Mouse (Mus musculus) neural tube, embryonic 10.5 days (tissue): ENCODE measurements around the gene Ggn.
A peak's percentile ranks its signal among the peaks of the same experiment; 100 is the strongest.
"Not testable (repeated sequence)": the region's sequence is repeated elsewhere in the genome, so short reads cannot be mapped to it uniquely, and the experiment has no call there.

Source experiments
- DNase-seq: peaks from one replicate; pipeline ENCODE4 v3.0.0-alpha.2; 2017; ENCODE audit warnings: low spot score; ENCODE audit errors: extremely low spot score

The Ggn gene

DNA sequence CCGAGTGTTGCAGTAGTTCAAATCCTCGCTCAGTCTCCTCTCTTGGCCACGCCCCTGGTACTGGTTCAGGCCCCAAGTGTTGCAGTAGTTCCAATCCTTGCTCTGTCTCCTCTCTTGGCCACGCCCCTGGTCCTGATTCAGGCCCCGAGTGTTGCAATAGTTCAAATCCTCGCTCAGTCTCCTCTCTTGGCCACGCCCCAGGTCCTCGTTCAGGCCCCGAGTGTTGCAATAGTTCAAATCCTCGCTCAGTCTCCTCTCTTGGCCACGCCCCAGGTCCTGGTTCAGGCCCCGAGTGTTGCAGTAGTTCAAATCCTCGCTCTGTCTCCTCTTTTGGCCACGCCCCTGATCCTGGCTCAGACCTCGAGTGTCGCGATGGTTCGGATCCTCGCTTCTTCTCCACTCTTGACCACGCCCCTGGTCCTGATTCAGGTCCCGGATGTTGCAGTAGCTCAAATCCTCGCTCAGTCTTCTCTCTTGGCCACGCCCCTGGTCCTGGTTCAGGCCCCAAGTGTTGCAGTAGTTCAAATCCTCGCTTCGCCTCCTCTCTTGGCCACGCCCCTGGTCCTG is 42.3 kb downstream of the Ggn start:
- no peak for DNase-seq

DNA sequence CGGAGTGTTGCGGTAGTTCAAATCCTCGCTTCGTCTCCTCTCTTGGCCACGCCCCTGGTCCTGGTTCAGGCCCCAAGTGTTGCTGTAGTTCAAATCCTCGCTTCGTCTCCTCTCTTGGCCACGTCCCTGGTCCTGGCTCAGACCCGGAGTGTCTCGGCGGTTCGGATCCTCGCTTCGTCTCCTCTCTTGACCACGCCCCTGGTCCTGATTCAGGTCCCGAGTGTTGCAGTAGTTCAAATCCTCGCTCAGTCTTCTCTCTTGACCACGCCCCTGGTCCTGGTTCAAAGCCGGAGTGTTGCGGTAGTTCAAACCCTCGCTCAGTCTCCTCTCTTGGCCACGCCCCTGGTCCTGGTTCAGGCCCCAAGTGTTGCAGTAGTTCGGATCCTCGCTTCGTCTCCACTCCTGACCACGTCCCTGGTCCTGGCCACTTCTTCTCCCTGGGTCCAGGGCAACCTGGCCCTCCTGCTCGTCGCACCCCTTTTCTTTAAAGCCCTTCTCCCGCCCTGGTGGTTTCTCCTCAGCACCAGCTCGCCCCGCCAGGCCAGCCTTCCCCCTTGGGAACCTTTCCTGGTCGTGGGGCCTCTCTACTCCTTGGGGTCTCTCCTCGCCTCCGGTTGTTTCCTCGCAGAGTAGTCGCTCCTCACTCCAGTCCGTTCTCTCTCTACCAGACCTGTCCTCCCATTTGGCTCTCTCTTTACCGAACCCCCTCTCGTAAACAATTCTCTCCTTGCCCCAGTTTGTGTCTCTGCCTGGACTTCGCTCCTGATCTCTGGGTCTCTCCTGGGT is 43.0 kb downstream of the Ggn start:
- not testable (repeated sequence) for DNase-seq

DNA sequence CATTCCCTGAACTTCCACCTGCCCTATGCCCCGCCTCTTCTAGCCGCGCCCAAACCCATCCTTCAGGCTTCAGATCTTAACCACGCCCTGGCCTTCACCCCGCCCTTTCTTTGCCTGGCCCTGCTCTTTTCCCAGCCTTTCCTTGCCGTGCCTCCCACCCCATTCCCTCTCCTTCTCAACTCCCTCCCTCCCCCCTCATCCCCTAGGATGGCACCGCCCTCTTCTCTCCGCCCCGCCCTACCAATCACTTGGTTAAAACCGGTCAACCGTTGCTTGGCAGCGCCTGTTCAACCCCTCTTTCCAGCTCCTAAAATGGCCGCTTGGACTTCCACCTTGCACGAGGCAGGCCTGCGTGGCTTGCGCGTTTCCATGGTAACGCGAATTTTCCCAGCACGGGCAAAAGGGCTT is 43.7 kb downstream of the Ggn start, which contains the start of gene Catsperg1:
Catsperg1 (minus strand) TSS at position 361 of the 408 bp plus-strand sequence.
- peak; percentile 69 for DNase-seq

DNA sequence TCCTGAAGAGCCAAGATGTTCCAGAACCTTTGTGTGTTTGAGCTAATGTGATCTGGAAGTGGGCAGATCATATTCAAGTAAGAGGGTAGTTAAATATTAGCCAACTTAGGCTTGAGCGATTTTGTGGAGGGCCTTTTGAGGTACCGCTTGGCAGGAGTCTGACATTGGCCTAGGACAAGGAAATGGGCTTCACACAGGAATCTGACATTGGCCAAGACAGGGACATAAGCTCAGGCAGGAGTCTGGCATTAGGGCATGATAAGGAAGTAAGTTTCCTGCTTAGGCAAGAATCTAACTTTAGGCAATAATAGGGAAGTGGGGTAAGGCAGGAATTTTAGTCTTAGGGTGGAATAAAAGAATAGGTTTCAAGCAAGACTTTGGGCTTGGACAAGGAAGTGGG is 44.2 kb downstream of the Ggn start:
- DNase-seq, result no peak

DNA sequence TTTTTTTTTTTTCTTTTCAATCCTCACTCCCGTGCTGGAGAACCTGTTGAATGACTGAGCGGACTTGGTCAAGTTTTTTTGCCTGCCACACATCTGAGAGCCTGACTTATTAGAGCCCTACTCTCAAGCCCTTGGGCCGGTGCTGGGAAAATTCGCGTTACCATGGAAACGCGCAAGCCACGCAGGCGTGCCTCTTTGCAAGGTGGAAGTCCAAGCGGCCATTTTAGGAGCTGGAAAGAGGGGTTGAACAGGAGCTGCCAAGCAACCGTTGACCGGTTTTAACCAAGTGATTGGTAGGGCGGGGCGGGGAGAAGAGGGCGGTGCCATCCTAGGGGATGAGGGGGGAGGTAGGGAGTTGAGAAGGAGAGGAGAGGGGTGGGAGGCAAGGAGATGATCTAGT is 44.8 kb downstream of the Ggn start:
- no peak for DNase-seq
